ENCODE assay signal across 4 mouse cellular contexts in the genomic region with DNA sequence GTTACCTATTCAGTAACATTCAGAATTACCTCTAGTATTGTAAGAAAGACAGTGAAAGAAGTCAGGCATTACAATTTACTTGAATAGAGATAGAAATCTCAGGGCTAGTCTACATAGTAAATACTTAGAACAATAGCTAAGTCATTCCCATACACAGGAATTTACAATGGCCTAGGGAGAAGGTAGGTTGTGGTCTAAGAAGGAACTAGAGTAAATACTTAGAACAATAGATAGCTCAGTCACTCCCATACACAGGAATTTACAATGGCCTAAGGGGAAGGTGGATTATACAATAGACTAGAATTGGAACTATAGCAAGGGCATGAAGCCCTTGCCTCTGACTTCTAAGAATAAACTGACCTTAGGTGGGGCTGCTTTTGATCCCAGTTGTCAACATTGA.
DNase-seq lines count a peak whose midpoint lies in the region; TF ChIP-seq lines count a peak whose summit lies in the region.
"Not testable (repeated sequence)": the region's sequence is repeated elsewhere in the genome, so short reads cannot be mapped to it uniquely, and the experiment has no call there.

No protein-coding gene starts in this region.

- H3K36me3 ChIP-seq in ES-E14 (ENCODE audit: control insufficient read depth, insufficient read depth, low read length, poor library complexity, severe bottlenecking), result not testable (repeated sequence)

- H3K4me3 ChIP-seq in ES-E14 (ENCODE audit: insufficient read depth in 1 of 2, low read depth in 1 of 2, low read length in 2 of 2, poor library complexity in 1 of 2, severe bottlenecking in 1 of 2), result not testable (repeated sequence)

- DNase-seq in ES-CJ7 (ENCODE audit: low read depth, low spot score) (peak; percentile 70), ES-E14 (ENCODE audit: low read depth, low spot score) (peak; percentile 15), R1 (ENCODE audit: low read depth, low spot score) (peak; percentile 96), ZHBTc4 (ENCODE audit: low read depth, low spot score) (peak; percentile 86)

- in situ Hi-C loops in ES-E14 (cut with MboI; ENCODE audit: low sequenced_read_pairs in 2 of 2, unreplicated experiment in 2 of 2), result not testable (repeated sequence)

- not testable (repeated sequence) for H3K4me1 ChIP-seq in ES-E14 (ENCODE audit: control insufficient read depth in 2 of 2, insufficient read depth in 2 of 2, low read length in 2 of 2, poor library complexity in 1 of 2)

- not testable (repeated sequence) for H3K9me3 ChIP-seq in ES-E14 (ENCODE audit: control insufficient read depth, insufficient read depth, low read depth, low read length)

- H3K27ac ChIP-seq in ES-E14 (ENCODE audit: insufficient read depth, low read depth, low read length, poor library complexity, severe bottlenecking), result not testable (repeated sequence)

- not testable (repeated sequence) for H3K9ac ChIP-seq in ES-E14 (ENCODE audit: insufficient read depth, low read depth, low read length, poor library complexity, severe bottlenecking)

TF ChIP-seq in ES-E14, 5 proteins besides CTCF, POLR2A, EP300 and RAD21:
- peak; percentile 30; the same call in 1 of the 2 replicates for TF ChIP-seq CHD2 (IDR thresholded peaks at IDR 0.05; ENCODE audit: low read depth, low read length)
TF ChIP-seq in ES-E14: peak in this region for 1; not testable (repeated sequence) for 4.

Comparison
In these comparisons a context has a peak if more than half of its experiments do, and no peak if none do; other contexts are left out.
1. DNase-seq: peak in every context shown above with its lines; median percentile 96 in R1; 86 in ZHBTc4; 70 in ES-CJ7; 15 in ES-E14.